Mouse (Mus musculus) heart, postnatal 25 days (tissue): ENCODE measurements at regions not wholly inside any gene's neighbourhood (a gene's known extent, or its start where the extent isn't known, plus 50 kb on each side); places are given as distances from the start of the nearest gene placed in this dataset.

Source experiments
- DNase-seq: peaks from one replicate; pipeline ENCODE4 v3.0.0; 2022; ENCODE audit warnings: low spot score
- intact Hi-C: fragments of 180-260 bp; cut with DNase I; formaldehyde crosslinking; loops from one replicate; pipeline ENCODE4 v1.15.1; 2025

- DNase-seq = no peak
Observed at GRCm38 (mm10) chr4:154726636-154727045, 59.0 kb upstream of the Actrt2 start.

GRCm38 (mm10) chr4:154727945-154728344 is 60.3 kb upstream of the Actrt2 start:
- intact Hi-C loops = no loop called here

More at GRCm38 (mm10) chr4:154726636-154727045, 59.0 kb upstream of the Actrt2 start:
- intact Hi-C loops = no loop called here

GRCm38 (mm10) chr4:154730646-154731045 is 63.0 kb upstream of the Actrt2 start:
- no peak for DNase-seq
- intact Hi-C loops = no loop called here

More at GRCm38 (mm10) chr4:154727945-154728344, 60.3 kb upstream of the Actrt2 start:
- DNase-seq = no peak

GRCm38 (mm10) chr4:154731345-154731744 is 63.7 kb upstream of the Actrt2 start:
- DNase-seq = no peak
- intact Hi-C loops = no loop called here

- intact Hi-C loops = no loop called here
- no peak for DNase-seq
Observed at GRCm38 (mm10) chr4:154736071-154736470, 68.4 kb upstream of the Actrt2 start.

GRCm38 (mm10) chr4:154741123-154741890 is 73.6 kb upstream of the Actrt2 start:
- intact Hi-C loops = no loop called here
- DNase-seq = no peak

GRCm38 (mm10) chr4:154746323-154747005 is 78.8 kb upstream of the Actrt2 start:
- intact Hi-C loops = loop anchor here (5.0 kb wide), 1 partner anchor 81 kb away; no protein-coding TSS in a partner anchor
- DNase-seq = no peak

- no peak for DNase-seq
- intact Hi-C loops = loop anchor here (5.0 kb wide), 1 partner anchor 80 kb away; no protein-coding TSS in a partner anchor
Observed at GRCm38 (mm10) chr4:154747006-154747343, 79.3 kb upstream of the Actrt2 start.

GRCm38 (mm10) chr4:154749160-154749559 is 81.5 kb upstream of the Actrt2 start:
- no peak for DNase-seq
- intact Hi-C loops = loop anchor here (5.0 kb wide), 1 partner anchor 78 kb away; no protein-coding TSS in a partner anchor

- no peak for DNase-seq
- intact Hi-C loops = loop anchor here (5.0 kb wide), 1 partner anchor 77 kb away; no protein-coding TSS in a partner anchor
Observed at GRCm38 (mm10) chr4:154749996-154750395, 82.3 kb upstream of the Actrt2 start.

GRCm38 (mm10) chr4:154750440-154751107 is 82.9 kb upstream of the Actrt2 start:
- intact Hi-C loops = no loop called here
- no peak for DNase-seq

- intact Hi-C loops = no loop called here
- no peak for DNase-seq
Observed at GRCm38 (mm10) chr4:154754445-154754844, 82.8 kb upstream of the Ttc34 start.

GRCm38 (mm10) chr4:154756740-154757446 is 80.4 kb upstream of the Ttc34 start:
- no peak for DNase-seq
- intact Hi-C loops = no loop called here

- DNase-seq = no peak
- intact Hi-C loops = loop anchor here (10.0 kb wide), 1 partner anchor 435 kb away; no protein-coding TSS in a partner anchor
Observed at GRCm38 (mm10) chr4:154759881-154760280, 77.4 kb upstream of the Ttc34 start.

GRCm38 (mm10) chr4:154764238-154764637 is 73.0 kb upstream of the Ttc34 start:
- DNase-seq = no peak
- intact Hi-C loops = loop anchor here (10.0 kb wide), 1 partner anchor 439 kb away; no protein-coding TSS in a partner anchor

- intact Hi-C loops = loop anchor here (10.0 kb wide), 1 partner anchor 441 kb away; no protein-coding TSS in a partner anchor
- no peak for DNase-seq
Observed at GRCm38 (mm10) chr4:154766158-154766557, 71.1 kb upstream of the Ttc34 start.

- DNase-seq = no peak
- intact Hi-C loops = no loop called here
Observed at GRCm38 (mm10) chr4:154771330-154772076, 65.8 kb upstream of the Ttc34 start.

GRCm38 (mm10) chr4:154772077-154772462 is 65.2 kb upstream of the Ttc34 start:
- intact Hi-C loops = no loop called here
- DNase-seq = no peak

GRCm38 (mm10) chr4:154773830-154774229 is 63.4 kb upstream of the Ttc34 start:
- DNase-seq = no peak
- intact Hi-C loops = no loop called here
